Mouse (Mus musculus) midbrain, embryonic 14.5 days (tissue): ENCODE measurements around the gene Otud4. TPM values are rescaled to one million over a fixed set of nuclear protein-coding genes. Genes with fewer than 3 reads are reported as not detected.
"Not testable (repeated sequence)": the region's sequence is repeated elsewhere in the genome, so short reads cannot be mapped to it uniquely, and the experiment has no call there.

Experiments
- ATAC-seq: fragments of 200-750 bp; cut with Nextera tagmentation; 2 replicates; pipeline ENCODE4 v1.8.0; 2017; ENCODE audit warnings: moderate number of reproducible peaks, moderate library complexity; ENCODE audit not compliant: low FRiP score, low TSS enrichment
- DNase-seq: peaks from one replicate; pipeline ENCODE4 v3.0.0-alpha.2; 2015
- H3K27ac ChIP-seq: fragments of 300-500 bp; sonication (generic); replicated peaks from 2 replicates; pipeline ENCODE4 v1.5.1; 2014; ENCODE audit warnings: mild to moderate bottlenecking, low read depth, low read length, moderate library complexity
- H3K27me3 ChIP-seq: fragments of 300-500 bp; sonication (generic); 2 replicates; pipeline ENCODE4 v1.6.1; 2014; ENCODE audit warnings: low read length, control low read depth, mixed read lengths; ENCODE audit not compliant: control insufficient read depth, insufficient read depth
- H3K36me3 ChIP-seq: fragments of 300-500 bp; sonication (generic); 2 replicates; pipeline ENCODE4 v1.6.1; 2014; ENCODE audit warnings: low read length, control low read depth; ENCODE audit not compliant: control insufficient read depth, insufficient read depth
- H3K4me1 ChIP-seq: fragments of 300-500 bp; sonication (generic); 2 replicates; pipeline ENCODE4 v1.6.1; 2014; ENCODE audit warnings: mild to moderate bottlenecking, antibody characterized with exemption, low read length, control low read depth; ENCODE audit not compliant: control insufficient read depth, insufficient read depth
- H3K4me2 ChIP-seq: fragments of 300-500 bp; sonication (generic); 2 replicates; pipeline ENCODE4 v1.6.1; 2014; ENCODE audit warnings: mild to moderate bottlenecking, low read length, moderate library complexity
- H3K4me3 ChIP-seq: fragments of 300-500 bp; sonication (generic); replicated peaks from 2 replicates; pipeline ENCODE4 v1.5.1; 2014; ENCODE audit warnings: low read depth, low read length
- H3K9ac ChIP-seq: fragments of 300-500 bp; sonication (generic); replicated peaks from 2 replicates; pipeline ENCODE4 v1.6.1; 2014; ENCODE audit warnings: mild to moderate bottlenecking, low read length, moderate library complexity
- H3K9me3 ChIP-seq: fragments of 300-500 bp; sonication (generic); 2 replicates; pipeline ENCODE4 v1.6.1; 2016; ENCODE audit warnings: low read length, control low read depth, mixed read lengths; ENCODE audit not compliant: control insufficient read depth
- WGBS: fragments of 180-500 bp; shearing (Covaris S2); extraction: QIAGEN DNeasy Blood & Tissue Kit; methylation state at CpG from one replicate; pipeline ENCODE4 v1.1.7; 2014; 5-methylcytosine and 5-hydroxymethylcytosine counted together
- polyA plus RNA-seq: library from polyadenylated mRNA; unstranded; fragments of >200 nt; fragmentation: Nextera tagmentation; extraction: Ambion mirVana; gene quantifications from 2 replicates; pipeline ENCODE4 v1.2.1, GENCODE M21; 2014

The Otud4 gene
- polyA plus RNA-seq, 1 experiment from 2014 or later = 18.2 TPM

- Histone ChIP-seq H3K36me3 (peaks cover 23% of the 10 kb centered on the region), H3K27ac (no peak overlapping the region), H3K9me3 (no peaks in the 10 kb centered on the region), H3K4me2 (no peak overlapping the region), H3K4me3 (no peak overlapping the region), H3K9ac (no peak overlapping the region), H3K4me1 (no peaks in the 10 kb centered on the region), H3K27me3 (no peaks in the 10 kb centered on the region)
- DNase-seq = no peak
- 96% methylated on average over 4 of the region's 4 CpGs for WGBS
- ATAC-seq = no peak
These were observed 14.3 kb downstream of the Otud4 start for GRCm38 (mm10) chr8:79653736-79654135.

GRCm38 (mm10) chr8:79658715-79659114, 19.3 kb downstream of the Otud4 start:
- WGBS = 89% methylated on average over 4 of the region's 4 CpGs
- H3K27ac ChIP-seq, H3K4me2 ChIP-seq, H3K27me3 ChIP-seq, H3K9me3 ChIP-seq, H3K9ac ChIP-seq, H3K4me3 ChIP-seq, ATAC-seq, H3K4me1 ChIP-seq, DNase-seq: not testable (repeated sequence)
- H3K36me3 ChIP-seq = peaks cover 58% of the 10 kb centered on the region

GRCm38 (mm10) chr8:79676461-79676860, 37.0 kb downstream of the Otud4 start:
- H3K9me3 ChIP-seq = no peaks in the 10 kb centered on the region
- ATAC-seq (no peak), DNase-seq (no peak)
- peaks cover 41% of the 10 kb centered on the region for H3K36me3 ChIP-seq
- H3K4me2 ChIP-seq = no peak overlapping the region
- no peak overlapping the region for H3K4me3 ChIP-seq
- no peak overlapping the region for H3K9ac ChIP-seq
- WGBS = 90% methylated on average over 4 of the region's 4 CpGs
- no peaks in the 10 kb centered on the region for H3K27me3 ChIP-seq
- 0 out of 2 replicates have a peak, but pooled peaks cover 5% of the 10 kb centered on the region for H3K4me1 ChIP-seq
- no peak overlapping the region for H3K27ac ChIP-seq

GRCm38 (mm10) chr8:79679005-79679404, 39.6 kb downstream of the Otud4 start:
- Histone ChIP-seq H3K27ac (no peak overlapping the region), H3K4me2 (no peak overlapping the region), H3K9ac (no peak overlapping the region), H3K4me1 (0 out of 2 replicates have a peak, but pooled peaks cover 5% of the 10 kb centered on the region), H3K9me3 (no peaks in the 10 kb centered on the region), H3K27me3 (no peaks in the 10 kb centered on the region), H3K36me3 (peaks cover 41% of the 10 kb centered on the region), H3K4me3 (no peak overlapping the region)
- WGBS = 69% methylated on average over 5 of the region's 5 CpGs
- DNase-seq (no peak), ATAC-seq (no peak)

- not testable (repeated sequence) for H3K27ac ChIP-seq, H3K4me3 ChIP-seq, H3K9ac ChIP-seq, H3K4me1 ChIP-seq, H3K9me3 ChIP-seq, H3K27me3 ChIP-seq, ATAC-seq, DNase-seq
- 29% methylated on average over 10 of the region's 10 CpGs for WGBS
- H3K36me3 ChIP-seq = peaks cover 43% of the 10 kb centered on the region
- peak overlapping the region; percentile 54 for H3K4me2 ChIP-seq
These were observed 40.7 kb downstream of the Otud4 start for GRCm38 (mm10) chr8:79680083-79680482.

- Histone ChIP-seq H3K27ac (no peak overlapping the region), H3K4me2 (peak overlapping the region; percentile 54), H3K27me3 (no peaks in the 10 kb centered on the region), H3K9me3 (no peaks in the 10 kb centered on the region), H3K4me3 (peak overlapping the region; percentile 24), H3K36me3 (peaks cover 41% of the 10 kb centered on the region), H3K4me1 (0 out of 2 replicates have a peak, but pooled peaks cover 5% of the 10 kb centered on the region), H3K9ac (peak overlapping the region; percentile 31; the same call in 1 of the 2 replicates)
- WGBS = 6% methylated on average over 34 of the region's 34 CpGs
- ATAC-seq (peak; percentile 43; the same call in 1 of the 2 replicates), DNase-seq (peak; percentile 32)
These were observed 41.1 kb downstream of the Otud4 start for GRCm38 (mm10) chr8:79680555-79680954.

GRCm38 (mm10) chr8:79680965-79681364, 41.5 kb downstream of the Otud4 start:
- Histone ChIP-seq H3K4me1 (0 out of 2 replicates have a peak, but pooled peaks cover 5% of the 10 kb centered on the region), H3K27ac (no peak overlapping the region), H3K27me3 (no peaks in the 10 kb centered on the region), H3K9me3 (no peaks in the 10 kb centered on the region), H3K36me3 (peaks cover 44% of the 10 kb centered on the region), H3K4me2 (peak overlapping the region; percentile 54), H3K4me3 (peak overlapping the region; percentile 24), H3K9ac (peak overlapping the region; percentile 31; the same call in 1 of the 2 replicates)
- DNase-seq (peak; percentile 7), ATAC-seq (no peak)
- WGBS = 34% methylated on average over 2 of the region's 2 CpGs

- not testable (repeated sequence) for H3K9ac ChIP-seq, DNase-seq, H3K27ac ChIP-seq, H3K4me1 ChIP-seq, H3K4me2 ChIP-seq, H3K4me3 ChIP-seq, ATAC-seq, H3K9me3 ChIP-seq, H3K27me3 ChIP-seq
- 93% methylated on average over 5 of the region's 5 CpGs for WGBS
- H3K36me3 ChIP-seq = peaks cover 90% of the 10 kb centered on the region
These were observed 46.5 kb downstream of the Otud4 start for GRCm38 (mm10) chr8:79685927-79686326.

GRCm38 (mm10) chr8:79692531-79692930, 53.1 kb downstream of the Otud4 start:
- 85% methylated on average over 2 of the region's 2 CpGs for WGBS
- no peak for ATAC-seq

More at GRCm38 (mm10) chr8:79692531-79692930, 53.1 kb downstream of the Otud4 start:
- Histone ChIP-seq H3K9ac (no peak overlapping the region), H3K27me3 (no peaks in the 10 kb centered on the region), H3K4me3 (no peak overlapping the region), H3K4me1 (no peaks in the 10 kb centered on the region), H3K9me3 (no peaks in the 10 kb centered on the region), H3K27ac (no peak overlapping the region), H3K4me2 (no peak overlapping the region), H3K36me3 (peaks cover 90% of the 10 kb centered on the region)
- DNase-seq = no peak
